Mouse (Mus musculus) liver, adult 2 months (tissue): ENCODE measurements around the gene Arid3c. TPM values are rescaled to one million over a fixed set of nuclear protein-coding genes. Genes with fewer than 3 reads are reported as not detected.
A peak's percentile ranks its signal among the peaks of the same experiment; 100 is the strongest.

Experiments
- DNase-seq: peaks from one replicate; pipeline ENCODE4 v3.0.0-alpha.2; 2011; ENCODE audit warnings: low read depth, low spot score; ENCODE audit errors: extremely low read depth
- H3K27ac ChIP-seq: fragments of 200-500 bp; replicated peaks from 2 replicates; pipeline ENCODE4 v1.5.1; 2012; ENCODE audit warnings: low read depth, mild to moderate bottlenecking, control low read depth, inconsistent platforms, low read length; ENCODE audit not compliant: insufficient read depth
- H3K27me3 ChIP-seq: fragments of 200-500 bp; 2 replicates; pipeline ENCODE4 v1.6.1; 2012; ENCODE audit warnings: mild to moderate bottlenecking, moderate library complexity, low read length, inconsistent platforms; ENCODE audit not compliant: control insufficient read depth, insufficient read depth
- H3K36me3 ChIP-seq: fragments of 200-500 bp; 2 replicates; pipeline ENCODE4 v1.6.1; 2012; ENCODE audit warnings: low read length, inconsistent platforms; ENCODE audit not compliant: control insufficient read depth, insufficient read depth
- H3K4me1 ChIP-seq: fragments of 200-500 bp; 2 replicates; pipeline ENCODE4 v1.6.1; 2011; ENCODE audit warnings: low read length; ENCODE audit not compliant: control insufficient read depth, insufficient read depth
- H3K4me3 ChIP-seq: fragments of 200-500 bp; 2 replicates; pipeline ENCODE4 v1.5.1; 2011; ENCODE audit warnings: low read depth, mild to moderate bottlenecking, control low read depth, low read length, moderate library complexity; ENCODE audit not compliant: insufficient read depth
- H3K79me2 ChIP-seq: fragments of 200-500 bp; 2 replicates; pipeline ENCODE4 v1.6.1; 2012; ENCODE audit warnings: inconsistent platforms, mild to moderate bottlenecking, low read length, moderate library complexity; ENCODE audit not compliant: control insufficient read depth, insufficient read depth
- H3K9ac ChIP-seq: fragments of 200-500 bp; 2 replicates; pipeline ENCODE4 v1.6.1; 2012; ENCODE audit warnings: low read depth, mild to moderate bottlenecking, control low read depth, inconsistent platforms, low read length
- CTCF ChIP-seq: fragments of 200-500 bp; IDR thresholded peaks from 2 replicates; pipeline ENCODE4 v1.5.1; 2011; ENCODE audit warnings: low read depth, low read length, control low read depth
- POLR2A ChIP-seq: fragments of 200-500 bp; IDR thresholded peaks from 2 replicates; pipeline ENCODE4 v1.6.1; 2011; ENCODE audit warnings: low read length, control low read depth; ENCODE audit not compliant: insufficient read depth; ENCODE audit errors: extremely low read depth
- WGBS: fragments of 180-500 bp; shearing (Covaris S2); methylation state at CpG from one replicate; pipeline ENCODE4 v1.1.7; 2018; 5-methylcytosine and 5-hydroxymethylcytosine counted together
- polyA plus RNA-seq: library from polyadenylated mRNA; depleted of rRNA; stranded (reverse); fragments of >200 nt; gene quantifications from 2 replicates; pipeline ENCODE4 v1.2.3, GENCODE M21; 2012
- total RNA-seq: library from RNA; depleted of rRNA; stranded (reverse); fragments of >200 nt; gene quantifications from 2 replicates; pipeline ENCODE4 v1.2.3, GENCODE M21; 2014

The Arid3c gene
- total and polyA plus RNA-seq, 2 experiments: not detected

DNA sequence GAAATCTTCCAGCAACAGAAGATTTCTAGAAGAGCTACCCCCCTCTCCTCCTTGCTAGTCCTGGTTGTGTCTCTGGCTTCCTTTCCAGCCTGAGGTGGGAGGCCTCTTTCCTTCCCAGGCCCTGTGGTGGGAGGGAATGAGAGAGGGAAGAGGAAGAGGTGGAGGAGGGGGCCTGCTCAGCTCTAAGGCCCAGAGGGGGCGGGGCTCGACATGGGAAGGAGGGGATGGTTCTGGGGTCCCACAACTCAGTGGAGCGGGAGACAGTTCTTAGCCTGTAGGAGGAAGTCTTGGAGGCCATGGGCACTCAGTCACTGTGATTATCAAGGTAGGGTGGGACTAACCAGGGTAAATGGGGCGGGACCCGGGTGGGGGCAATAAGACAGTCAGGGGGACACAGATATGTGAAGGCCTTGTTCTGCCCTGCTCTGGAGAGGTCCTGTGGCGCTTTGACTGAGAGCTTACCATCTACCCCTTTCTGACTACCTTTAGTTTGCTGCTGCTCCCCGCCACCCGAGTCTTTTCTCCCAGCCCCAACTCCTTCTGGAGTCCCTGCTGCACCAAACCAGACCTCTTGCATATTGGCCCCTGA lies 31.3 kb upstream of the Arid3c start:
- WGBS: 74% methylated on average over 8 of the region's 8 CpGs
- Histone ChIP-seq H3K4me1 (peaks cover 27% of the 10 kb centered on the region), H3K79me2 (no peaks in the 10 kb centered on the region), H3K36me3 (peaks cover 6% of the 10 kb centered on the region), H3K27ac (no peak overlapping the region), H3K27me3 (no peaks in the 10 kb centered on the region), H3K4me3 (no peak overlapping the region), H3K9ac (peak overlapping the region; percentile 23; the same call in 1 of the 2 replicates)
- DNase-seq: no peak
- TF ChIP-seq POLR2A: no peak
- TF ChIP-seq CTCF: no peak

DNA sequence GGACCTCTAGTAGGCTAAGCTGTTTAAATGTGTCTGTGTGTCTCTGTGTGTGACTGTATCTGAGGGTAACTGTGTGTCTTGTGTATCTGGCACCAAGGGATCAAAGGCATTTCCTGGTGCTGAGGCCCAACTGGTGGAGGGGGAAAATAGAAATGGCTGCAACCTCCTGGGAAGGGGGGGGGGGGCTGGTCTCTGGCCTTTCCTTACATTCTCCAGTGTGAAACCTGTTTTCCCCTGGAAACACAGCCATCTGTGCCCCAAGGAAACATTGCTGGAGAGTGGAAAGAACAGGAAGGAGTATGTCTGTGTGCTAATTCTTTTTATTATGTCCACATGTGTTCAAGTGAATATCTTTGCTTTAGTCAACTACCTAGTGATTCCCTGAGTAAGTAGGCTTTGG lies 30.7 kb upstream of the Arid3c start:
- no peak for TF ChIP-seq CTCF
- TF ChIP-seq POLR2A: no peak
- peaks cover 32% of the 10 kb centered on the region for H3K4me1 ChIP-seq
- DNase-seq: no peak
- peaks cover 3% of the 10 kb centered on the region; the same call in 1 of the 2 replicates for H3K36me3 ChIP-seq
- H3K4me3 ChIP-seq: no peak overlapping the region
- H3K27me3 ChIP-seq: no peaks in the 10 kb centered on the region
- H3K9ac ChIP-seq: no peak overlapping the region
- peaks cover under 1% of the 10 kb centered on the region; the same call in 1 of the 2 replicates for H3K79me2 ChIP-seq
- H3K27ac ChIP-seq: no peak overlapping the region

DNA sequence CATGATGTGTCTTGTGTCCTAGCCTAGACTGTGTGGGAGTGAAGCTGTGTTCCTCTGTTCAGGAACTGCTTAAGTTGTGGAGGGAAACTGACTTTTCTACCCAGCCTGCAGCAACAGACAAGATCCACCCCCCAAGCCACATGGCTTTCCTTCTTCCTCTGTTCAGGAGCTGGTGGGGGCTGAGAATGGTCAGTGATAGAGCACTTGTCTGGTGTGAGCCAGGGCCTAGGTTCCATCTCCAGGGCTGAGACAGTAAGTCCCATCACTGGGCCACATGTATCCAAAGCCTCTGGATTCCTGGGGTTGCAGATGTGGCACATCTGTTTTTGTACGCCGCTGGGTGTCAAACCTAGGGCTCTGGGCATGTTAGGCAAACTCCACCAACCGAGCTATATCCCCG lies 30.0 kb upstream of the Arid3c start:
- TF ChIP-seq POLR2A (no peak), CTCF (no peak)
- 53% methylated on average over 4 of the region's 4 CpGs for WGBS
- peak overlapping the region; percentile 41 for H3K9ac ChIP-seq
- H3K27me3 ChIP-seq: no peaks in the 10 kb centered on the region
- H3K27ac ChIP-seq: peak overlapping the region; percentile 74
- H3K79me2 ChIP-seq: peaks cover 6% of the 10 kb centered on the region; the same call in 1 of the 2 replicates
- no peak for DNase-seq
- no peaks in the 10 kb centered on the region; the same call in 1 of the 2 replicates for H3K36me3 ChIP-seq
- peak overlapping the region; percentile 30 for H3K4me3 ChIP-seq
- peaks cover 37% of the 10 kb centered on the region for H3K4me1 ChIP-seq

GRCm38 (mm10) chr4:41760288-41760721 lies 29.4 kb upstream of the Arid3c start:
- Histone ChIP-seq H3K4me3 (peak overlapping the region; percentile 29), H3K79me2 (peaks cover 6% of the 10 kb centered on the region; the same call in 1 of the 2 replicates), H3K9ac (peak overlapping the region; percentile 76), H3K36me3 (no peaks in the 10 kb centered on the region; the same call in 1 of the 2 replicates), H3K4me1 (peaks cover 37% of the 10 kb centered on the region), H3K27me3 (no peaks in the 10 kb centered on the region), H3K27ac (peak overlapping the region; percentile 96)
- WGBS: under 1% methylated on average over 15 of the region's 15 CpGs
- peak; percentile 94 for DNase-seq
- TF ChIP-seq CTCF (0 out of 2 replicates have a peak, but pooled peaks have one; percentile 2), POLR2A (peak; percentile 54)

- DNase-seq: no peak
- H3K9ac ChIP-seq: peak overlapping the region; percentile 76
- peaks cover 6% of the 10 kb centered on the region; the same call in 1 of the 2 replicates for H3K79me2 ChIP-seq
- 13% methylated on average over 6 of the region's 6 CpGs for WGBS
- H3K27ac ChIP-seq: peak overlapping the region; percentile 96
- TF ChIP-seq POLR2A: no peak
- no peak for TF ChIP-seq CTCF
- H3K4me1 ChIP-seq: peaks cover 38% of the 10 kb centered on the region
- H3K36me3 ChIP-seq: no peaks in the 10 kb centered on the region; the same call in 1 of the 2 replicates
- peak overlapping the region; percentile 24; the same call in 1 of the 2 replicates for H3K4me3 ChIP-seq
- no peaks in the 10 kb centered on the region for H3K27me3 ChIP-seq
Observed at GRCm38 (mm10) chr4:41759656-41760287, 28.8 kb upstream of the Arid3c start.
